ENCODE assay signal across 13 mouse cellular contexts in the genomic region with DNA sequence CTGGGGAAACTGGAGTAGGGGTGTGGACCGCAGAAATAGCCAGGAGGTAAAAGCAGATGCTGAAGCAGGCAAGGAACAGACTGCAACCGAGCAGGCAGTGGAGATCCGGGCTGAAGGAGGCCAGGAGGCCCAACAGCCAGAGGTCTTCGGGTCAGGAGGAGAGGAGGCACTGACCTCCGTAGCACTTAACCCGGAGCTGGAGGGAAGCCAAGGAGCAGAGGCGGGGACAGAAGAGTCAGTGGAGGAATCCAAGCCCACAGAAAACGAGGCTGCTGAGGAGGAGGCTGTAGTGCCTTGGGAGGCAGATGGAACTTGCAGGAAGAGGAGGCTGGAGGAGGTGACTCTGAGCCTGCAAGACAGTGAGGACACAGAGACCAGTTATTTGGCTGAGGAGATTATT. TPM values are rescaled to one million over a fixed set of nuclear protein-coding genes. Genes with fewer than 3 reads are reported as not detected.
DNase-seq lines count a peak whose midpoint lies in the region; ATAC-seq lines count a peak whose summit lies in the region.
"Had no signal": no experiment of that assay in that cellular context is flagged by ENCODE, and none has a peak within 500 bp of the region (broad histone marks: within the 10 kb centered on the region; RNA-seq: fewer than 3 reads in every experiment).

No protein-coding gene starts in this region.

- peaks cover 24% of the 10 kb centered on the region for H3K4me1 ChIP-seq in heart, embryonic 10.5 days
- no peaks in the 10 kb centered on the region; the same call in 1 of the 2 replicates for H3K4me1 ChIP-seq in kidney, embryonic 14.5 days (ENCODE audit: control insufficient read depth, insufficient read depth, low read length)

- H3K9ac ChIP-seq in kidney, embryonic 14.5 days (ENCODE audit: low read depth, low read length) = 0 out of 2 replicates have a peak overlapping the region, but pooled peaks have one; percentile 38
- H3K9ac ChIP-seq: liver, embryonic 14.5 days had no signal

- ATAC-seq in kidney, embryonic 14.5 days (ENCODE audit: low FRiP score, low TSS enrichment) = no peak
- ATAC-seq: CD4-positive, CD25-positive, alpha-beta regulatory T cell, adult 4 months had no signal

- no peak overlapping the region for H3K27ac ChIP-seq in heart, embryonic 10.5 days
- no peak overlapping the region for H3K27ac ChIP-seq in kidney, embryonic 14.5 days (ENCODE audit: low read depth, low read length)
- H3K27ac ChIP-seq: embryonic facial prominence, embryonic 13.5 days; liver, embryonic 14.5 days had no signal

- 61% methylated on average over 8 of the region's 8 CpGs for WGBS in heart, embryonic 10.5 days
- WGBS in kidney, embryonic 14.5 days = 33% methylated on average over 8 of the region's 8 CpGs

- no peaks in the 10 kb centered on the region for H3K36me3 ChIP-seq in heart, embryonic 10.5 days
- no peaks in the 10 kb centered on the region for H3K36me3 ChIP-seq in kidney, embryonic 14.5 days (ENCODE audit: control insufficient read depth, insufficient read depth, low read length)
- H3K36me3 ChIP-seq: embryonic facial prominence, embryonic 13.5 days had no signal

- peak; percentile 96 for DNase-seq in heart, adult 11 months
- no peak for DNase-seq in heart, embryonic 10.5 days (ENCODE audit: low spot score)
- peak; percentile 34 to 59 for DNase-seq in adrenal gland, postnatal 36 days
- DNase-seq in lung, postnatal 10 days = peak; percentile 71
- DNase-seq in embryo, embryonic 11 days = no peak
- no peak for DNase-seq in thymus, postnatal 4 days
- DNase-seq in ovary, postnatal 10 days (ENCODE audit: low spot score) = no peak
- DNase-seq: cerebellum, adult 11 months had no signal

- no peak overlapping the region for H3K4me3 ChIP-seq in heart, embryonic 10.5 days
- no peak overlapping the region for H3K4me3 ChIP-seq in kidney, embryonic 14.5 days (ENCODE audit: low read length)

- no peaks in the 10 kb centered on the region for H3K9me3 ChIP-seq in heart, embryonic 10.5 days
- H3K9me3 ChIP-seq in kidney, embryonic 14.5 days (ENCODE audit: control insufficient read depth, low read length) = no peaks in the 10 kb centered on the region
- H3K9me3 ChIP-seq: embryonic facial prominence, embryonic 13.5 days had no signal

- no peak overlapping the region for H3K4me2 ChIP-seq in kidney, embryonic 14.5 days (replicated peaks; ENCODE audit: low read depth, low read length)

- H3K27me3 ChIP-seq in heart, embryonic 10.5 days (ENCODE audit: insufficient read depth, poor library complexity, severe bottlenecking) = peaks cover 48% of the 10 kb centered on the region
- no peaks in the 10 kb centered on the region for H3K27me3 ChIP-seq in kidney, embryonic 14.5 days (ENCODE audit: control insufficient read depth, insufficient read depth, low read length)

RNA-seq across cellular contexts. Expression of gene Cln3, which starts 1.2 kb away (rescaled TPM):
- polyA plus RNA-seq in heart, embryonic 10.5 days (2016; fragmentation: Nextera tagmentation; extraction: Ambion mirVana) = 19.8 and 23.3 TPM in 2 replicates
- total RNA-seq in adrenal gland, postnatal 36 days (2021) = 10 to 100 TPM; 34.8 to 40.0 TPM
- polyA plus RNA-seq in kidney, embryonic 14.5 days (2014; fragmentation: Nextera tagmentation; extraction: Ambion mirVana) = 29.8 and 30.4 TPM in 2 replicates

RNA-seq across cellular contexts. Expression of gene Apobr, which starts 2.1 kb away (rescaled TPM):
- 0.18 and 0.23 TPM in 2 replicates for polyA plus RNA-seq in heart, embryonic 10.5 days (2016; fragmentation: Nextera tagmentation; extraction: Ambion mirVana)
- 1 to 10 TPM; 1.5 TPM for total RNA-seq in adrenal gland, postnatal 36 days (2021)
- 0.38 and 0.39 TPM in 2 replicates for polyA plus RNA-seq in kidney, embryonic 14.5 days (2014; fragmentation: Nextera tagmentation; extraction: Ambion mirVana)

RNA-seq across cellular contexts. Expression of gene Il27, which starts 7.9 kb away (rescaled TPM):
- not detected in 2 replicates for polyA plus RNA-seq in heart, embryonic 10.5 days (2016; fragmentation: Nextera tagmentation; extraction: Ambion mirVana)
- total RNA-seq in adrenal gland, postnatal 36 days (2021) = not detected
- polyA plus RNA-seq in kidney, embryonic 14.5 days (2014; fragmentation: Nextera tagmentation; extraction: Ambion mirVana) = not detected in 2 replicates
- total RNA-seq: heart, postnatal 36 days had no signal
- polyA plus RNA-seq: CD4-positive, CD25-positive, alpha-beta regulatory T cell, adult 4 months; embryonic facial prominence, embryonic 13.5 days had no signal

RNA-seq across cellular contexts. Expression of gene Eif3c, which starts 20.6 kb away (rescaled TPM):
- 155 and 179 TPM in 2 replicates for polyA plus RNA-seq in heart, embryonic 10.5 days (2016; fragmentation: Nextera tagmentation; extraction: Ambion mirVana)
- total RNA-seq in adrenal gland, postnatal 36 days (2021) = 100 to 1,000 TPM; 243 to 301 TPM
- 174 and 207 TPM in 2 replicates for polyA plus RNA-seq in kidney, embryonic 14.5 days (2014; fragmentation: Nextera tagmentation; extraction: Ambion mirVana)

RNA-seq across cellular contexts. Expression of gene Nupr1, which starts 43.8 kb away (rescaled TPM):
- 0.75 and 1.2 TPM in 2 replicates for polyA plus RNA-seq in heart, embryonic 10.5 days (2016; fragmentation: Nextera tagmentation; extraction: Ambion mirVana)
- total RNA-seq in adrenal gland, postnatal 36 days (2021) = 10 to 100 TPM; 20.8 to 27.0 TPM
- 2.4 and 2.6 TPM in 2 replicates for polyA plus RNA-seq in kidney, embryonic 14.5 days (2014; fragmentation: Nextera tagmentation; extraction: Ambion mirVana)

Comparison
In these comparisons a context has a peak if more than half of its experiments do, and no peak if none do; other contexts are left out.
1. DNase-seq: peak in heart, adult 11 months (single experiment), adrenal gland, postnatal 36 days (2 of 2) and lung, postnatal 10 days (single experiment); none in heart, embryonic 10.5 days (single experiment), embryo, embryonic 11 days (single experiment), thymus, postnatal 4 days (single experiment) and ovary, postnatal 10 days (single experiment).